Mouse (Mus musculus) cerebellum, adult 2 months (tissue): ENCODE measurements around the gene Rad51.

Experiments
- CTCF ChIP-seq: fragments of 200-500 bp; IDR thresholded peaks from 2 replicates; pipeline ENCODE4 v1.5.1; 2011; ENCODE audit warnings: low read depth, mild to moderate bottlenecking, control low read depth, low read length, moderate library complexity, borderline replicate concordance; ENCODE audit not compliant: insufficient read depth
- POLR2A ChIP-seq: fragments of 200-500 bp; IDR thresholded peaks from 2 replicates; pipeline ENCODE4 v1.6.1; 2011; ENCODE audit warnings: low read length, control low read depth, borderline replicate concordance; ENCODE audit not compliant: insufficient read depth

- TF ChIP-seq CTCF (no peak), POLR2A (no peak)
These were observed 54.6 kb downstream of the Rad51 start, which contains the start of gene Gchfr for GRCm38 (mm10) chr2:119166901-119167865.
